Mouse (Mus musculus): ENCODE measurements around the gene Igf2bp2. TPM values are rescaled to one million over a fixed set of nuclear protein-coding genes. Genes with fewer than 3 reads are reported as not detected.

Gene Igf2bp2
- total RNA-seq, 1 experiment = 24.3 TPM

GRCm38 (mm10) chr16:22009099-22009584 is 154.0 kb downstream of the Igf2bp2 start, which contains the start of gene Senp2:
Senp2 (plus strand) TSS chr16:22009484.
- 0 out of 2 replicates have a peak, but pooled peaks have one; percentile 18 for TF ChIP-seq CHD2 (IDR thresholded peaks at IDR 0.05; ENCODE audit: low read depth, low read length)
- TF ChIP-seq ZC3H11A (IDR thresholded peaks at IDR 0.05; ENCODE audit: borderline replicate concordance, low read depth, low read length) = no peak
- TF ChIP-seq ZNF384 (IDR thresholded peaks at IDR 0.05; ENCODE audit: low read depth, low read length) = no peak
- no peak for TF ChIP-seq MAFK (IDR thresholded peaks at IDR 0.05; ENCODE audit: insufficient read depth, low read depth, low read length)
- peak; percentile 68; the same call in 1 of the 2 replicates for TF ChIP-seq HCFC1 (IDR thresholded peaks at IDR 0.05; ENCODE audit: borderline replicate concordance, insufficient read depth, low read length)
- Histone ChIP-seq H3K9me3 (ENCODE audit: control insufficient read depth, insufficient read depth, low read depth, low read length) (no peaks in the 10 kb centered on the region), H3K36me3 (ENCODE audit: control insufficient read depth, insufficient read depth, low read length, poor library complexity, severe bottlenecking) (no peaks in the 10 kb centered on the region), H3K9ac (ENCODE audit: insufficient read depth, low read depth, low read length, poor library complexity, severe bottlenecking) (peak within 1 kb of the TSS; percentile 96), H3K4me1 (ENCODE audit: control insufficient read depth in 2 of 2, insufficient read depth in 2 of 2, low read length in 2 of 2, poor library complexity in 1 of 2) (peaks cover 2 to 6% of the 10 kb centered on the region in 2 experiments; a peak in 2 of 4 replicates), H3K27ac (ENCODE audit: insufficient read depth, low read depth, low read length, poor library complexity, severe bottlenecking) (peak within 1 kb of the TSS; percentile 28; the same call in 1 of the 2 replicates), H3K4me3 (ENCODE audit: insufficient read depth in 1 of 2, low read depth in 1 of 2, low read length in 2 of 2, poor library complexity in 1 of 2, severe bottlenecking in 1 of 2) (peak within 1 kb of the TSS; percentile 77 to 98)
- DNase-seq (ENCODE audit: low read depth, low spot score) = peak; percentile 100
- in situ Hi-C loops (cut with MboI; ENCODE audit: low sequenced_read_pairs in 2 of 2, unreplicated experiment in 2 of 2) = no loop called here

Other genes with a start within 250 kb of the Igf2bp2 start
- 26.9 and 28.8 TPM in 2 replicates for gene Tmem41a, start 215.7 kb downstream of the Igf2bp2 start, total RNA-seq (2012; rRNA removed)
- 24.5 and 32.5 TPM in 2 replicates for gene Liph, start 167.6 kb downstream of the Igf2bp2 start, total RNA-seq (2012; rRNA removed)
- 51.4 and 59.1 TPM in 2 replicates for gene Senp2, start 153.8 kb downstream of the Igf2bp2 start, total RNA-seq (2012; rRNA removed)
- gene Tra2b, start 102.7 kb upstream of the Igf2bp2 start, total RNA-seq (2012; rRNA removed) = 227 and 249 TPM in 2 replicates